Mouse (Mus musculus) adrenal gland, adult 8-10 months (tissue): ENCODE measurements around the gene Lyl1. TPM values are rescaled to one million over a fixed set of nuclear protein-coding genes. Genes with fewer than 3 reads are reported as not detected.

Experiments used
- DNase-seq: peaks from one replicate; pipeline ENCODE4 v3.0.0; 2022
- total RNA-seq, 4 experiments: library from RNA; stranded (reverse); gene quantifications; 2 replicates each; pipeline ENCODE4 v1.2.4; 2022

The Lyl1 gene
- total RNA-seq, result 1 to 10 TPM; 3.1 to 5.6 (median 4.2) TPM

GRCm38 (mm10) chr8:84700941-84701911 is at the start of gene Lyl1:
Gene Lyl1 (plus strand): TSS chr8:84701457.
- no peak for DNase-seq

- no peak for DNase-seq
These were observed 48.1 kb upstream of the Lyl1 start for GRCm38 (mm10) chr8:84653092-84653631.

- no peak for DNase-seq
These were observed 46.7 kb upstream of the Lyl1 start for GRCm38 (mm10) chr8:84654597-84654996.

GRCm38 (mm10) chr8:84655336-84656190 is 45.7 kb upstream of the Lyl1 start:
- DNase-seq, result no peak

GRCm38 (mm10) chr8:84656191-84656525 is 45.1 kb upstream of the Lyl1 start:
- no peak for DNase-seq

GRCm38 (mm10) chr8:84656641-84657126 is 44.6 kb upstream of the Lyl1 start:
- peak; percentile 65 for DNase-seq

- no peak for DNase-seq
These were observed 44.1 kb upstream of the Lyl1 start for GRCm38 (mm10) chr8:84657203-84657602.

GRCm38 (mm10) chr8:84657680-84658079 is 43.6 kb upstream of the Lyl1 start:
- no peak for DNase-seq

GRCm38 (mm10) chr8:84658951-84659350 is 42.3 kb upstream of the Lyl1 start:
- DNase-seq, result no peak

GRCm38 (mm10) chr8:84659936-84660818 is 41.1 kb upstream of the Lyl1 start:
- DNase-seq, result peak; percentile 51

- no peak for DNase-seq
These were observed 40.3 kb upstream of the Lyl1 start for GRCm38 (mm10) chr8:84660819-84661457.

- DNase-seq, result peak; percentile 93
These were observed 39.8 kb upstream of the Lyl1 start for GRCm38 (mm10) chr8:84661458-84661871.

- DNase-seq, result peak; percentile 60
These were observed 39.2 kb upstream of the Lyl1 start for GRCm38 (mm10) chr8:84661961-84662571.

GRCm38 (mm10) chr8:84662581-84663065 is 38.6 kb upstream of the Lyl1 start, which contains the start of gene Ier2:
Gene Ier2 (minus strand): TSS chr8:84662852.
- peak; percentile 94 for DNase-seq

- peak; percentile 97 for DNase-seq
These were observed 37.6 kb upstream of the Lyl1 start for GRCm38 (mm10) chr8:84663483-84664327.

- DNase-seq, result peak; percentile 76
These were observed 36.5 kb upstream of the Lyl1 start for GRCm38 (mm10) chr8:84664566-84665384.

GRCm38 (mm10) chr8:84665385-84665893 is 35.8 kb upstream of the Lyl1 start:
- DNase-seq, result no peak

GRCm38 (mm10) chr8:84668081-84668480 is 33.2 kb upstream of the Lyl1 start:
- no peak for DNase-seq
